Mouse (Mus musculus): ENCODE results near the gene Ccdc105. TPM values are rescaled to one million over a fixed set of nuclear protein-coding genes. Genes with fewer than 3 reads are reported as not detected.

The Ccdc105 gene
- polyA plus RNA-seq, 1 experiment from 2014 or later, result 0.11 TPM

DNA sequence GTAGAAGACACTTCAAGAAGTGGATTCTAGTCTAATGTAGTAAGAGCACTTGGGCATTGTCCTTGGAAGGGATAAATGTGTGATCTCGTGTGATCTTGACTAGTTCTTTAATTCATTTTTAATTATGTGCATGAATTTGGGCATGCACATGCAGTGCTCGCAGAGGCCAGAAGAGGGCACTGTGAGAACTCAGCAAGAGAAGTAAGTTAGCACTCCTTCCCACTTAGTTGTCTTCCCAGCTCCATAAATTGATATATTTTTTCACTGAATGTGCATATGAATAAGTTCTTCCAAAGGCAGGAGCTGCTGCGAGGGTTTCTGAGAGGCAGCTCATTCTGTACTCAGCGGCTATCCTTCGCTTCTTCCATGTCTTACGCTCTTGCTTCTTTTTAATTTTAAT is 3.2 kb upstream of the Ccdc105 start:
- no peaks in the 10 kb centered on the region for H3K4me1 ChIP-seq (ENCODE audit: control insufficient read depth, insufficient read depth, low read length)
- no peaks in the 10 kb centered on the region for H3K9me3 ChIP-seq (replicated peaks; ENCODE audit: control insufficient read depth, low read length)
- no peak for ATAC-seq (replicated peaks; ENCODE audit: insufficient number of reproducible peaks, low FRiP score, low TSS enrichment)
- H3K36me3 ChIP-seq (ENCODE audit: control insufficient read depth, insufficient read depth, low read length), result no peaks in the 10 kb centered on the region
- 35% methylated on average over 6 of the region's 6 CpGs for WGBS (ENCODE audit: insufficient replicate concordance)
- H3K4me3 ChIP-seq (ENCODE audit: low read depth, low read length), result no peak overlapping the region
- H3K27ac ChIP-seq (ENCODE audit: low read depth, low read length), result no peak overlapping the region
- no peak overlapping the region for H3K4me2 ChIP-seq
- peaks cover 7% of the 10 kb centered on the region; the same call in 1 of the 2 replicates for H3K27me3 ChIP-seq (ENCODE audit: control insufficient read depth, insufficient read depth, low read length)
- H3K9ac ChIP-seq (ENCODE audit: low read depth, low read length), result no peak overlapping the region

DNA sequence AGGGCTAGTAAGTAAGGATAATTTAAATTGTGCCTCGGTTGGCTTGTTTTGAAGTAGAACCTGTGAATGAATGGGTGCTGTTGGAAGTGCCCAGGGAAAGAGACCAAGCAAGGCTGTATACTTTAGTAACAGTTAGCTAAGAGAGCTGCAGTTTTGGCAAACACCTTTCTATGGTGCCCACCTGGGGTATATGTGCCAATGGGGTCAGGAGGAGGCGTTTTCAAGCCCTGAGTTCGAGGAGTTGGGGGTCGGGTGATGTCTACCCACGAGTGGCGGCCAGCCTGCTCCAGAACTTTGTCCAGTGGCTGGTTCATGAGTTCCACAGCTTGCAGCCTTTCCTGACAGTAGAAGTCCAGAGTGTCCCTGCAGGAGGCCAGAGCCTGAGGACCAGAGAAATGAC is 3.9 kb downstream of the Ccdc105 start:
- 84% methylated on average over 6 of the region's 6 CpGs for WGBS (ENCODE audit: insufficient replicate concordance)
- H3K27me3 ChIP-seq (ENCODE audit: control insufficient read depth, insufficient read depth, low read length), result peaks cover 11% of the 10 kb centered on the region; the same call in 1 of the 2 replicates
- H3K4me1 ChIP-seq (ENCODE audit: control insufficient read depth, insufficient read depth, low read length), result peaks cover 6% of the 10 kb centered on the region; the same call in 1 of the 2 replicates
- H3K4me3 ChIP-seq (ENCODE audit: low read depth, low read length), result no peak overlapping the region
- no peak overlapping the region for H3K4me2 ChIP-seq
- H3K36me3 ChIP-seq (ENCODE audit: control insufficient read depth, insufficient read depth, low read length), result no peaks in the 10 kb centered on the region
- ATAC-seq (replicated peaks; ENCODE audit: insufficient number of reproducible peaks, low FRiP score, low TSS enrichment), result no peak
- no peaks in the 10 kb centered on the region for H3K9me3 ChIP-seq (replicated peaks; ENCODE audit: control insufficient read depth, low read length)
- no peak overlapping the region for H3K9ac ChIP-seq (ENCODE audit: low read depth, low read length)
- no peak overlapping the region for H3K27ac ChIP-seq (ENCODE audit: low read depth, low read length)

DNA sequence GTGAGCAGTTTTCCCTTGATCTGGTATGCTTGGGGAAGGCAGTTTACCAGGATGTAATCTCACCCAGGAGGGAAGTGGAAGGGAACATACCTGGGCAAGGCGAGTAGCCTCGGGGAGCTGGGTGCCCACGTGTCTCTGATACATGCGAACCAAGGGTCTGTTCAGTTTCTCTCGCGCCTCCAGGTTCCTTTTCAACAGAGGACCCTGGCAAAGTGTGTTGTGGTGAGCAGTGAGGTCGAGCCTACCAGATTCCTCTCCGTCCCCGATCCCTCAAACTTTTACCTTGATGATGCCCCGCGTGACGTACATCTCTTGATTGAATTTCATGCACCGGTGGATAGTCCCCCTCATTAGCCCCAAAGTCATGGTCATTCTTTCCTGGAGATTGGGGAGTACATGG is 4.7 kb downstream of the Ccdc105 start:
- ATAC-seq (replicated peaks; ENCODE audit: insufficient number of reproducible peaks, low FRiP score, low TSS enrichment), result no peak
- Histone ChIP-seq H3K4me3 (ENCODE audit: low read depth, low read length) (no peak overlapping the region), H3K4me2 (no peak overlapping the region), H3K27me3 (ENCODE audit: control insufficient read depth, insufficient read depth, low read length) (peaks cover 11% of the 10 kb centered on the region; the same call in 1 of the 2 replicates), H3K27ac (ENCODE audit: low read depth, low read length) (no peak overlapping the region), H3K36me3 (ENCODE audit: control insufficient read depth, insufficient read depth, low read length) (no peaks in the 10 kb centered on the region), H3K4me1 (ENCODE audit: control insufficient read depth, insufficient read depth, low read length) (peaks cover 6% of the 10 kb centered on the region; the same call in 1 of the 2 replicates), H3K9me3 (replicated peaks; ENCODE audit: control insufficient read depth, low read length) (no peaks in the 10 kb centered on the region), H3K9ac (ENCODE audit: low read depth, low read length) (no peak overlapping the region)
- WGBS (ENCODE audit: insufficient replicate concordance), result 61% methylated on average over 13 of the region's 13 CpGs

GRCm38 (mm10) chr10:78747035-78747721 is 5.7 kb downstream of the Ccdc105 start:
- Histone ChIP-seq H3K4me2 (peak overlapping the region; percentile 72), H3K9me3 (replicated peaks; ENCODE audit: control insufficient read depth, low read length) (no peaks in the 10 kb centered on the region), H3K27me3 (ENCODE audit: control insufficient read depth, insufficient read depth, low read length) (peaks cover 11% of the 10 kb centered on the region; the same call in 1 of the 2 replicates), H3K9ac (ENCODE audit: low read depth, low read length) (no peak overlapping the region), H3K27ac (ENCODE audit: low read depth, low read length) (no peak overlapping the region), H3K4me3 (ENCODE audit: low read depth, low read length) (peak overlapping the region; percentile 39), H3K36me3 (ENCODE audit: control insufficient read depth, insufficient read depth, low read length) (no peaks in the 10 kb centered on the region), H3K4me1 (ENCODE audit: control insufficient read depth, insufficient read depth, low read length) (peaks cover 6% of the 10 kb centered on the region; the same call in 1 of the 2 replicates)
- WGBS (ENCODE audit: insufficient replicate concordance), result 1% methylated on average over 27 of the region's 27 CpGs
- ATAC-seq (replicated peaks; ENCODE audit: insufficient number of reproducible peaks, low FRiP score, low TSS enrichment), result peak; percentile 56

GRCm38 (mm10) chr10:78745453-78746232 is 7.2 kb downstream of the Ccdc105 start:
- H3K27ac ChIP-seq (ENCODE audit: low read depth, low read length), result no peak overlapping the region
- no peaks in the 10 kb centered on the region for H3K36me3 ChIP-seq (ENCODE audit: control insufficient read depth, insufficient read depth, low read length)
- H3K4me3 ChIP-seq (ENCODE audit: low read depth, low read length), result no peak overlapping the region
- no peaks in the 10 kb centered on the region; the same call in 1 of the 2 replicates for H3K9me3 ChIP-seq (replicated peaks; ENCODE audit: control insufficient read depth, low read length)
- H3K4me2 ChIP-seq, result no peak overlapping the region
- H3K27me3 ChIP-seq (ENCODE audit: control insufficient read depth, insufficient read depth, low read length), result 0 out of 2 replicates have a peak, but pooled peaks cover 2% of the 10 kb centered on the region
- no peak for ATAC-seq (replicated peaks; ENCODE audit: insufficient number of reproducible peaks, low FRiP score, low TSS enrichment)
- peaks cover 6% of the 10 kb centered on the region; the same call in 1 of the 2 replicates for H3K4me1 ChIP-seq (ENCODE audit: control insufficient read depth, insufficient read depth, low read length)
- 49% methylated on average over 4 of the region's 4 CpGs for WGBS (ENCODE audit: insufficient replicate concordance)
- no peak overlapping the region for H3K9ac ChIP-seq (ENCODE audit: low read depth, low read length)

DNA sequence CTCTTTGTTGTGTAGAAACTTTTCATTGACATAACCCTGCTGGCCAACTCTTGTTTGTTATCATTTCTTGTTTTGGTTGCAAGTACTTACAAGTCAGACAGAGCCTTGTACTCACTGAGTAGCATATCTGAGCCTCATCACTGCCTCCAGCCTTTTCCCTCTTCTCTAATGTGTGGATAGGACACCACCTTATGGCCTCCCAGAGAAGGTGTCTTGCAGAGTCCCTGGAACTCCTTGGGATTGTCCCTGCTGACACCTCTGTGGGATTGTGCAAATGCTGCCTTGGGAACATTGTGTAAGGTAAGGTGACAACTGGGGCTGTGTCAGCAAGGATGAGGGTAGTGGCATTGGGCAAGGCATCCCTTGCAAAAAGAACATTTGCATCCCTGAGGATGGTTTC is 9.1 kb downstream of the Ccdc105 start:
- peaks cover 6% of the 10 kb centered on the region; the same call in 1 of the 2 replicates for H3K4me1 ChIP-seq (ENCODE audit: control insufficient read depth, insufficient read depth, low read length)

GRCm38 (mm10) chr10:78739821-78740220 is 13.0 kb downstream of the Ccdc105 start:
- no peaks in the 10 kb centered on the region for H3K4me1 ChIP-seq (ENCODE audit: control insufficient read depth, insufficient read depth, low read length)
- H3K4me3 ChIP-seq (ENCODE audit: low read depth, low read length), result no peak overlapping the region
- WGBS (ENCODE audit: insufficient replicate concordance), result 62% methylated on average over 4 of the region's 4 CpGs
- no peaks in the 10 kb centered on the region; the same call in 1 of the 2 replicates for H3K9me3 ChIP-seq (replicated peaks; ENCODE audit: control insufficient read depth, low read length)
- ATAC-seq (replicated peaks; ENCODE audit: insufficient number of reproducible peaks, low FRiP score, low TSS enrichment), result no peak
- no peaks in the 10 kb centered on the region for H3K27me3 ChIP-seq (ENCODE audit: control insufficient read depth, insufficient read depth, low read length)
- no peaks in the 10 kb centered on the region for H3K36me3 ChIP-seq (ENCODE audit: control insufficient read depth, insufficient read depth, low read length)
- H3K9ac ChIP-seq (ENCODE audit: low read depth, low read length), result no peak overlapping the region
- no peak overlapping the region for H3K27ac ChIP-seq (ENCODE audit: low read depth, low read length)
- H3K4me2 ChIP-seq, result no peak overlapping the region

More for the DNA sequence above, 9.1 kb downstream of the Ccdc105 start:
- no peak overlapping the region for H3K27ac ChIP-seq (ENCODE audit: low read depth, low read length)
- H3K4me3 ChIP-seq (ENCODE audit: low read depth, low read length), result no peak overlapping the region
- no peak overlapping the region for H3K9ac ChIP-seq (ENCODE audit: low read depth, low read length)
- H3K36me3 ChIP-seq (ENCODE audit: control insufficient read depth, insufficient read depth, low read length), result no peaks in the 10 kb centered on the region
- 0 out of 2 replicates have a peak, but pooled peaks cover 1% of the 10 kb centered on the region for H3K27me3 ChIP-seq (ENCODE audit: control insufficient read depth, insufficient read depth, low read length)
- no peak for ATAC-seq (replicated peaks; ENCODE audit: insufficient number of reproducible peaks, low FRiP score, low TSS enrichment)
- no peak overlapping the region for H3K4me2 ChIP-seq
- no peaks in the 10 kb centered on the region; the same call in 1 of the 2 replicates for H3K9me3 ChIP-seq (replicated peaks; ENCODE audit: control insufficient read depth, low read length)

DNA sequence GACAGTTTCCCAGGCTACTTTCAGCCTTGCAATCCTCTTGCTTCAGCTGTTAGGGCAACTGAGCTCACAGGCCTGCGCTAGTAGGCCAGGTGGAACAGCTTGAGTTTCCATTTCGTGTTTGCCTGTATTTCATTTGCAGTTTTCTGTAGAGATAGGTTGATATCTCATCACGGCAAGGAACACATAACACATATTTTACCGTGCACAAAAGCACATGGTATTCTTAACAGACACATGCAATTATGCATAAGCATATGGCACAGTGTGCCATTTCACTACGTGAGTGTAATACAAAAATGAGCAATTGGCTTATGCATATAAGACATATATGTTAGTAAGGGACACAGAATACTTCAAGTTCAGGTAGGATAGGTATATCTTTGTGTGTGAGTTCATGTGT is 25.0 kb downstream of the Ccdc105 start:
- H3K27me3 ChIP-seq (ENCODE audit: control insufficient read depth, insufficient read depth, low read length), result no peaks in the 10 kb centered on the region
- no peak for ATAC-seq (replicated peaks; ENCODE audit: insufficient number of reproducible peaks, low FRiP score, low TSS enrichment)
- 83% methylated on average over 5 of the region's 5 CpGs for WGBS (ENCODE audit: insufficient replicate concordance)
- H3K9ac ChIP-seq (ENCODE audit: low read depth, low read length), result no peak overlapping the region
- H3K4me3 ChIP-seq (ENCODE audit: low read depth, low read length), result no peak overlapping the region
- H3K4me1 ChIP-seq (ENCODE audit: control insufficient read depth, insufficient read depth, low read length), result no peaks in the 10 kb centered on the region
- H3K36me3 ChIP-seq (ENCODE audit: control insufficient read depth, insufficient read depth, low read length), result no peaks in the 10 kb centered on the region
- H3K27ac ChIP-seq (ENCODE audit: low read depth, low read length), result no peak overlapping the region
- no peak overlapping the region for H3K4me2 ChIP-seq
- H3K9me3 ChIP-seq (replicated peaks; ENCODE audit: control insufficient read depth, low read length), result no peaks in the 10 kb centered on the region
